Mouse (Mus musculus): ENCODE results near the gene Apol11b. TPM values are rescaled to one million over a fixed set of nuclear protein-coding genes. Genes with fewer than 3 reads are reported as not detected.
"Not testable (repeated sequence)": the region's sequence is repeated elsewhere in the genome, so short reads cannot be mapped to it uniquely, and the experiment has no call there.

The Apol11b gene
- polyA plus RNA-seq (2015; fragmentation: Nextera tagmentation; extraction: Ambion mirVana): 0.25 TPM in 2 replicates

GRCm38 (mm10) chr15:77643176-77643575 lies at the start of gene Apol11b:
Apol11b (minus strand) TSS chr15:77643286.
- H3K4me2 ChIP-seq (replicated peaks; ENCODE audit: low read depth, low read length); ATAC-seq; H3K4me1 ChIP-seq (ENCODE audit: insufficient read depth, low read depth, low read length); H3K4me3 ChIP-seq (ENCODE audit: low read depth, low read length); H3K27me3 ChIP-seq (replicated peaks; ENCODE audit: insufficient read depth, low read length); H3K9me3 ChIP-seq (ENCODE audit: low read length); DNase-seq (ENCODE audit: low spot score); H3K36me3 ChIP-seq (ENCODE audit: insufficient read depth, low read length); H3K9ac ChIP-seq (replicated peaks; ENCODE audit: low read depth); H3K27ac ChIP-seq (ENCODE audit: low read length): not testable (repeated sequence)
- 56% methylated on average over 2 of the region's 2 CpGs for WGBS

GRCm38 (mm10) chr15:77691532-77692311 lies 48.6 kb upstream of the Apol11b start:
- H3K9ac ChIP-seq (replicated peaks; ENCODE audit: low read depth); H3K9me3 ChIP-seq (ENCODE audit: low read length); H3K27ac ChIP-seq (ENCODE audit: low read length); H3K27me3 ChIP-seq (replicated peaks; ENCODE audit: insufficient read depth, low read length); ATAC-seq; H3K4me1 ChIP-seq (ENCODE audit: insufficient read depth, low read depth, low read length); H3K36me3 ChIP-seq (ENCODE audit: insufficient read depth, low read length): not testable (repeated sequence)
- Histone ChIP-seq H3K4me3 (ENCODE audit: low read depth, low read length) (0 out of 2 replicates have a peak overlapping the region, but pooled peaks have one; percentile 4), H3K4me2 (replicated peaks; ENCODE audit: low read depth, low read length) (peak overlapping the region; percentile 41)
- DNase-seq (ENCODE audit: low spot score): peak; percentile 32
- WGBS: 8% methylated on average over 19 of the region's 20 CpGs

- not testable (repeated sequence) for H3K4me2 ChIP-seq (replicated peaks; ENCODE audit: low read depth, low read length); H3K9ac ChIP-seq (replicated peaks; ENCODE audit: low read depth); H3K4me1 ChIP-seq (ENCODE audit: insufficient read depth, low read depth, low read length); H3K27me3 ChIP-seq (replicated peaks; ENCODE audit: insufficient read depth, low read length); H3K4me3 ChIP-seq (ENCODE audit: low read depth, low read length); H3K9me3 ChIP-seq (ENCODE audit: low read length); ATAC-seq; H3K36me3 ChIP-seq (ENCODE audit: insufficient read depth, low read length); H3K27ac ChIP-seq (ENCODE audit: low read length)
- TF ChIP-seq CTCF (IDR thresholded peaks at IDR 0.05): peak; percentile 66
- WGBS: 10% methylated on average over 8 of the region's 11 CpGs
- peak; percentile 36 for DNase-seq (ENCODE audit: low spot score)
Measured at GRCm38 (mm10) chr15:77683944-77684343, 40.9 kb upstream of the Apol11b start.

GRCm38 (mm10) chr15:77674081-77674480 lies 31.0 kb upstream of the Apol11b start:
- H3K9me3 ChIP-seq (ENCODE audit: low read length); H3K36me3 ChIP-seq (ENCODE audit: insufficient read depth, low read length); H3K4me3 ChIP-seq (ENCODE audit: low read depth, low read length); H3K4me1 ChIP-seq (ENCODE audit: insufficient read depth, low read depth, low read length); H3K27ac ChIP-seq (ENCODE audit: low read length); H3K27me3 ChIP-seq (replicated peaks; ENCODE audit: insufficient read depth, low read length); DNase-seq (ENCODE audit: low spot score); ATAC-seq; H3K4me2 ChIP-seq (replicated peaks; ENCODE audit: low read depth, low read length); H3K9ac ChIP-seq (replicated peaks; ENCODE audit: low read depth): not testable (repeated sequence)
- WGBS: 80% methylated on average over 1 of the region's 1 CpGs

- WGBS: 88% methylated on average over 2 of the region's 2 CpGs
- H3K36me3 ChIP-seq (ENCODE audit: insufficient read depth, low read length): not testable (repeated sequence)
Measured at GRCm38 (mm10) chr15:77661841-77662240, 18.8 kb upstream of the Apol11b start.

GRCm38 (mm10) chr15:77659773-77660172 lies 16.7 kb upstream of the Apol11b start:
- H3K27ac ChIP-seq (ENCODE audit: low read length); H3K27me3 ChIP-seq (replicated peaks; ENCODE audit: insufficient read depth, low read length); H3K4me2 ChIP-seq (replicated peaks; ENCODE audit: low read depth, low read length); H3K9ac ChIP-seq (replicated peaks; ENCODE audit: low read depth); ATAC-seq; H3K4me1 ChIP-seq (ENCODE audit: insufficient read depth, low read depth, low read length); H3K9me3 ChIP-seq (ENCODE audit: low read length); DNase-seq (ENCODE audit: low spot score); H3K4me3 ChIP-seq (ENCODE audit: low read depth, low read length); H3K36me3 ChIP-seq (ENCODE audit: insufficient read depth, low read length): not testable (repeated sequence)
- whole genome bisulfite sequencing: 75% methylated on average over 1 of the region's 1 CpGs

More at GRCm38 (mm10) chr15:77661841-77662240, 18.8 kb upstream of the Apol11b start:
- H3K9ac ChIP-seq (replicated peaks; ENCODE audit: low read depth); H3K9me3 ChIP-seq (ENCODE audit: low read length); H3K27me3 ChIP-seq (replicated peaks; ENCODE audit: insufficient read depth, low read length); H3K4me2 ChIP-seq (replicated peaks; ENCODE audit: low read depth, low read length); H3K4me1 ChIP-seq (ENCODE audit: insufficient read depth, low read depth, low read length); H3K27ac ChIP-seq (ENCODE audit: low read length); DNase-seq (ENCODE audit: low spot score); H3K4me3 ChIP-seq (ENCODE audit: low read depth, low read length); ATAC-seq: not testable (repeated sequence)

GRCm38 (mm10) chr15:77651143-77651542 lies 8.1 kb upstream of the Apol11b start:
- H3K9me3 ChIP-seq (ENCODE audit: low read length); H3K9ac ChIP-seq (replicated peaks; ENCODE audit: low read depth); H3K36me3 ChIP-seq (ENCODE audit: insufficient read depth, low read length); H3K4me3 ChIP-seq (ENCODE audit: low read depth, low read length); DNase-seq (ENCODE audit: low spot score); H3K4me1 ChIP-seq (ENCODE audit: insufficient read depth, low read depth, low read length); H3K4me2 ChIP-seq (replicated peaks; ENCODE audit: low read depth, low read length); H3K27ac ChIP-seq (ENCODE audit: low read length); ATAC-seq; H3K27me3 ChIP-seq (replicated peaks; ENCODE audit: insufficient read depth, low read length): not testable (repeated sequence)

- 65% methylated on average over 3 of the region's 3 CpGs for WGBS
- not testable (repeated sequence) for H3K9ac ChIP-seq (replicated peaks; ENCODE audit: low read depth); DNase-seq (ENCODE audit: low spot score)
Measured at GRCm38 (mm10) chr15:77629822-77630221, 13.3 kb downstream of the Apol11b start.

More at GRCm38 (mm10) chr15:77629822-77630221, 13.3 kb downstream of the Apol11b start:
- H3K9me3 ChIP-seq (ENCODE audit: low read length); H3K27me3 ChIP-seq (replicated peaks; ENCODE audit: insufficient read depth, low read length); H3K4me2 ChIP-seq (replicated peaks; ENCODE audit: low read depth, low read length); ATAC-seq; H3K4me3 ChIP-seq (ENCODE audit: low read depth, low read length); H3K27ac ChIP-seq (ENCODE audit: low read length); H3K36me3 ChIP-seq (ENCODE audit: insufficient read depth, low read length); H3K4me1 ChIP-seq (ENCODE audit: insufficient read depth, low read depth, low read length): not testable (repeated sequence)
